Mouse (Mus musculus) kidney, adult 2 months (tissue): ENCODE measurements at regions not wholly inside any gene's neighbourhood (a gene's known extent, or its start where the extent isn't known, plus 50 kb on each side); places are given as distances from the start of the nearest gene placed in this dataset.

Source experiments
- CTCF ChIP-seq: fragments of 200-500 bp; conservative IDR thresholded peaks from 2 replicates; pipeline ENCODE4 v1.5.1; 2011; ENCODE audit warnings: low read depth, mild to moderate bottlenecking, control low read depth, low read length, moderate library complexity, mixed read lengths; ENCODE audit not compliant: insufficient read depth, insufficient read length
- POLR2A ChIP-seq: fragments of 200-500 bp; IDR thresholded peaks from one replicate; pipeline ENCODE4 v1.6.1; 2011; ENCODE audit warnings: low read depth, low read length, control low read depth

- TF ChIP-seq CTCF (no peak), POLR2A (no peak)
Observed at GRCm38 (mm10) chr14:61863475-61863874, 256.2 kb downstream of the Kcnrg start.
